Mouse (Mus musculus): ENCODE measurements around the gene Nek7. TPM values are rescaled to one million over a fixed set of nuclear protein-coding genes. Genes with fewer than 3 reads are reported as not detected.

Gene Nek7
- polyA plus RNA-seq, 1 experiment from 2014 or later = 35.1 TPM

DNA sequence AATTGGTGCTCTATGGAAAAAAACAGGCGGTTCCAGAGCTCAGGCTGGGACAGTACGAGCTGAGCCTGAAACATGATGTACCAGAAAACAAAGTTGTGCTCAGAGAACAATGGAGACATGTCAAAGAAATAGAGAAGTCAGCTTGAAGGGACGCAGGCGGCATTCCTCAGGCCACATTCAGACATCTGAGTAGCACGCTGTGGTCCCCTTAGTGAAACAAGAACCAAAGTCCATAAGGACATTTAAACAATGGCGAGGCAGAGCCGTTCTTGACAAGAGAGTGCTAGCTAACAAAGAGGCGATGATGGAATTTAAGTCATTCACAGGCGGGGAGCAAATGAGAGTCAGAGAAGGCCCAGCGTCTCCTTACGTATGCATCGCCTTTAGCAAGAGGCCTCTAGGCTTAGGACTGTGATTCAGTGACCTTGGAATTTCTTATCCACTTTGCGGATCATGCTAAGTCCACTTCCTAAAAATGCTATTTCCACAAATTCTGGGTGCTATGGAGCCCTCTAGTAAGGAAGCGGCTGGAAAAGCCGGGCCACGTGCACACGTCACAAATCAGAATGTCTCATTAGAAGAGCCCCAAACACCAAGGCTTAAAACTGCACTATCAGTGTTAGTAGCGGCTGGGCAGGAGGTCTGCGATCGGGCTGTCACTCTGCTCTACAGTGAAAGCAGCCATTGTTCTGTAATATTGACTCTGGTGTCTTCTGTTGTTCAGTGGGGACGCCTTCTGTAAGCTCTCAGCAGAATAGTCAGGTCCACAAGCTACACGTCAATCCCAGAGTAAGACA lies 48.2 kb downstream of the Nek7 start:
- Histone ChIP-seq H3K9ac (no peak overlapping the region), H3K4me2 (no peak overlapping the region), H3K9me3 (ENCODE audit: low read depth, low read length) (no peaks in the 10 kb centered on the region), H3K4me1 (ENCODE audit: insufficient read depth) (no peaks in the 10 kb centered on the region), H3K27ac (ENCODE audit: low read depth) (no peak overlapping the region), H3K36me3 (ENCODE audit: insufficient read depth) (no peaks in the 10 kb centered on the region), H3K27me3 (ENCODE audit: insufficient read depth, low read length) (no peaks in the 10 kb centered on the region), H3K4me3 (ENCODE audit: low read depth, low read length) (no peak overlapping the region)
- no peak for TF ChIP-seq CTCF (IDR thresholded peaks at IDR 0.05; ENCODE audit: low read depth)
- DNase-seq (peak; percentile 11), ATAC-seq (ENCODE audit: insufficient read depth) (peak; percentile 35; the same call in 1 of the 2 replicates)
- 52% methylated on average over 22 of the region's 22 CpGs for WGBS

DNA sequence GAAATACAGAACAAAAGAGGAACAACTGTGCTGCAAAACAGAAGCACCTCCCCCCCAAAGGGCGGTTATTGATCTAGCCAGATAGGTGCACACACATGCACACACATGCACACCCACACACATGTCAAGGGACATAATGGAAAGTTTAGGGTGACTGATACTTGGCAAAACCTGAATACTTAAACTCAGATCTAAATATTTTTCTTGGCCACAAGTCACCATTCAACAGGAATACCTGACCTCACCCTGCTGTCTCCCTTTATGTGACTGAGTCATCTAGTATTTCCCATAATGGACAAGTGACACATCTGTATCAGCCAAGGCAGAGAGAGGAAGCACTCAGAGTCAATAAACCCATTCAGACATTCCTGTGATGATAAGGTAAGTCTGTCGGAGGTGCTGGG lies 48.9 kb downstream of the Nek7 start:
- 68% methylated on average over 2 of the region's 2 CpGs for WGBS
- Histone ChIP-seq H3K9ac (no peak overlapping the region), H3K27ac (ENCODE audit: low read depth) (no peak overlapping the region), H3K4me1 (ENCODE audit: insufficient read depth) (no peaks in the 10 kb centered on the region), H3K4me2 (no peak overlapping the region), H3K27me3 (ENCODE audit: insufficient read depth, low read length) (no peaks in the 10 kb centered on the region), H3K9me3 (ENCODE audit: low read depth, low read length) (no peaks in the 10 kb centered on the region), H3K4me3 (ENCODE audit: low read depth, low read length) (no peak overlapping the region), H3K36me3 (ENCODE audit: insufficient read depth) (no peaks in the 10 kb centered on the region)
- TF ChIP-seq CTCF (IDR thresholded peaks at IDR 0.05; ENCODE audit: low read depth) = no peak
- DNase-seq = no peak
- no peak for ATAC-seq (ENCODE audit: insufficient read depth)

GRCm38 (mm10) chr1:138568434-138569232 lies 51.3 kb downstream of the Nek7 start:
- Histone ChIP-seq H3K4me1 (ENCODE audit: insufficient read depth) (no peaks in the 10 kb centered on the region), H3K9me3 (ENCODE audit: low read depth, low read length) (no peaks in the 10 kb centered on the region), H3K9ac (no peak overlapping the region), H3K27ac (ENCODE audit: low read depth) (no peak overlapping the region), H3K36me3 (ENCODE audit: insufficient read depth) (no peaks in the 10 kb centered on the region), H3K4me3 (ENCODE audit: low read depth, low read length) (no peak overlapping the region), H3K27me3 (ENCODE audit: insufficient read depth, low read length) (no peaks in the 10 kb centered on the region), H3K4me2 (no peak overlapping the region)
- WGBS = 79% methylated on average over 6 of the region's 6 CpGs
- TF ChIP-seq CTCF (IDR thresholded peaks at IDR 0.05; ENCODE audit: low read depth) = no peak
- ATAC-seq (ENCODE audit: insufficient read depth) (no peak), DNase-seq (no peak)

DNA sequence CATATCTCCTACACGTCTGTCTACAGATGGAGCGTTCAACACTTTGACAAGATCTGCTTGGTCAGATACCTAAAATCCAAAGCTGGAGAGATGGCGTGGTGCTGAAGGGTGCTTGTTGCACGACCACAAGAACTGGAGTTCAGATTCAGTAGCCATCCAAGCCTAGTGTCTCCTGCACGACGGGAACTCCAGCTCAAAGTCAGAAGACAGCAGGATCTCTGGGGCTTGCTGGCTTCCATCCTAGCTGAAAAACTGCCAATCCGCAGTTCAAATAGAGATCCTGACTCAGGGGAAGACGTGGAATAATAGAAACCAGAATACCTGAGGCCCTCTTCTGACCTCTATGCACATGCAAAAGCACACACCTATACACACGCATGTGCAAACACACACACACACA lies 52.0 kb downstream of the Nek7 start:
- no peak overlapping the region for H3K27ac ChIP-seq (ENCODE audit: low read depth)
- no peak for ATAC-seq (ENCODE audit: insufficient read depth)
- no peak overlapping the region for H3K4me2 ChIP-seq
- WGBS = 79% methylated on average over 9 of the region's 9 CpGs
- no peaks in the 10 kb centered on the region for H3K4me1 ChIP-seq (ENCODE audit: insufficient read depth)
- H3K36me3 ChIP-seq (ENCODE audit: insufficient read depth) = no peaks in the 10 kb centered on the region
- no peak for DNase-seq
- H3K27me3 ChIP-seq (ENCODE audit: insufficient read depth, low read length) = no peaks in the 10 kb centered on the region
- H3K9me3 ChIP-seq (ENCODE audit: low read depth, low read length) = no peaks in the 10 kb centered on the region
- no peak overlapping the region for H3K4me3 ChIP-seq (ENCODE audit: low read depth, low read length)
- H3K9ac ChIP-seq = no peak overlapping the region
- no peak for TF ChIP-seq CTCF (IDR thresholded peaks at IDR 0.05; ENCODE audit: low read depth)

DNA sequence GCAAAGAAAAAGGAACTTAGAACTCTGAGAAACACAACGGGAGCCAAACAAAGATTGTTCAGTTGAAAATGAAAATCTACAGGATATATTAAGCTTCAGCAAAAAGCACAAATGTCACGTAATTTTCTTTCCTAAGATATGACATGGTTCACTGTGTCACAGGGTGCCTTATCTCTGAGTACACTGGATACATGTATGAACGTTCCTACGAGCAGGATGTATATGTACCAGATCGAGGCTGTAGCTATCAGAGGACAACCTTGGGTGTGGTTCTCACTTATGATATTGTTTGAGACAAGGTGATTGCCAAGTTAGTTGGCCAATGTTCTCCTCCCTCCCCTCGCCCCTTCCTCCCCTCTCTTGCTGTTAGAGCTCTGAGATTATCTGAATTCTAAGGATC lies 55.3 kb downstream of the Nek7 start:
- Histone ChIP-seq H3K4me1 (ENCODE audit: insufficient read depth) (no peaks in the 10 kb centered on the region), H3K36me3 (ENCODE audit: insufficient read depth) (no peaks in the 10 kb centered on the region), H3K4me2 (no peak overlapping the region), H3K4me3 (ENCODE audit: low read depth, low read length) (no peak overlapping the region), H3K9ac (no peak overlapping the region), H3K9me3 (ENCODE audit: low read depth, low read length) (no peaks in the 10 kb centered on the region), H3K27ac (ENCODE audit: low read depth) (no peak overlapping the region), H3K27me3 (ENCODE audit: insufficient read depth, low read length) (no peaks in the 10 kb centered on the region)
- ATAC-seq (ENCODE audit: insufficient read depth) (no peak), DNase-seq (no peak)
- WGBS = 80% methylated on average over 6 of the region's 6 CpGs
- no peak for TF ChIP-seq CTCF (IDR thresholded peaks at IDR 0.05; ENCODE audit: low read depth)

DNA sequence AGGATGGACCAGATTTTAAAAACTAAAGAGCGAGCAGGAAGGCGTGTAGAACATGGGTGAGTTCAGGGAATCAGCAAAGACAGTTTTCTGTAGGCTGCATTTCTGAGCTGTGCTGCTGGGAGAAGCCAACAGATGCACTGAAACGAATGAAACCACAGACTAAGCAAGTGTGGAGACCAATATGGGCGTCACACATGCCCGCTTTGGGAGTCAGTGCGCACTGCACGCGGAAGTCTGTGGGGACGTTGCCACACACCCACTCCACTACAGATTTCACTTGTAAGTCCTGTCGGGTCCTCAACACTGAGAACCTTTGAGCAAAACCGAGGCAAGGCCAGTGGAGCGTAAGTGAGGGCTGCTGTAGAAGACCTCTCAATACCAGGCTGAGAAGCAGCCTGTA lies 59.2 kb downstream of the Nek7 start:
- H3K27ac ChIP-seq (ENCODE audit: low read depth) = no peak overlapping the region
- no peaks in the 10 kb centered on the region for H3K4me1 ChIP-seq (ENCODE audit: insufficient read depth)
- H3K27me3 ChIP-seq (ENCODE audit: insufficient read depth, low read length) = no peaks in the 10 kb centered on the region
- H3K4me3 ChIP-seq (ENCODE audit: low read depth, low read length) = no peak overlapping the region
- ATAC-seq (ENCODE audit: insufficient read depth) (no peak), DNase-seq (no peak)
- no peaks in the 10 kb centered on the region for H3K36me3 ChIP-seq (ENCODE audit: insufficient read depth)
- WGBS = 91% methylated on average over 12 of the region's 12 CpGs
- no peaks in the 10 kb centered on the region for H3K9me3 ChIP-seq (ENCODE audit: low read depth, low read length)
- no peak for TF ChIP-seq CTCF (IDR thresholded peaks at IDR 0.05; ENCODE audit: low read depth)
- no peak overlapping the region for H3K9ac ChIP-seq
- no peak overlapping the region for H3K4me2 ChIP-seq
